Mouse (Mus musculus): ENCODE results near the gene Mrpl40. TPM values are rescaled to one million over a fixed set of nuclear protein-coding genes. Genes with fewer than 3 reads are reported as not detected.

Gene Mrpl40
- polyA plus RNA-seq, 1 experiment: 8.2 TPM

DNA sequence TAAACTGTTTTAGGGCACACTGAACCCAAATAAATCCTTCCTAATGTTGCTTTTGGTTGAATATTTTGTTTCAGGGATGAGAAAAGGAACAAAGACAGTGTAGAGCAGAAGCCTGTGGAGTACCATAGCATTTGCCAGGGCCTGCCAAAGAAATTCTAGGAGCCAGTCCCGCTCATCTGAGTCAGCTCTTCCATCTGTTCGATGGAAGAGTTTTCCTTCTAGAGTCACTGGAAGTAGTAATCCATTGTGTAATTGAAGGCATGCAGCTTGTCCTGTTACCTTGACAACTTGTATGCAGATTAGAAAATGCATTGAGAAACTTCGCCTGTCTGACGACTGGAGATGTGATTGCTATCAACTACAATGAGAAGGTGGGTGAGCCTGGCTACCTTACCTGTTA is 53.7 kb downstream of the Mrpl40 start:
- Histone ChIP-seq H3K4me1 (ENCODE audit: control insufficient read depth, insufficient read depth, insufficient read length, low read length) (no peaks in the 10 kb centered on the region), H3K36me3 (ENCODE audit: control insufficient read depth, insufficient read depth, low read length) (peaks cover 77% of the 10 kb centered on the region), H3K4me3 (ENCODE audit: low read depth, low read length) (no peak overlapping the region), H3K27me3 (ENCODE audit: control insufficient read depth, insufficient read depth, low read length) (no peaks in the 10 kb centered on the region), H3K27ac (ENCODE audit: insufficient read depth, low read depth, low read length) (no peak overlapping the region)
- TF ChIP-seq CTCF (IDR thresholded peaks at IDR 0.05; ENCODE audit: extremely low read depth, insufficient read length, insufficient replicate concordance, low read depth, low read length): no peak
- TF ChIP-seq POLR2A (IDR thresholded peaks at IDR 0.05; ENCODE audit: low read depth, low read length): no peak
- WGBS: 75% methylated on average over 4 of the region's 4 CpGs

DNA sequence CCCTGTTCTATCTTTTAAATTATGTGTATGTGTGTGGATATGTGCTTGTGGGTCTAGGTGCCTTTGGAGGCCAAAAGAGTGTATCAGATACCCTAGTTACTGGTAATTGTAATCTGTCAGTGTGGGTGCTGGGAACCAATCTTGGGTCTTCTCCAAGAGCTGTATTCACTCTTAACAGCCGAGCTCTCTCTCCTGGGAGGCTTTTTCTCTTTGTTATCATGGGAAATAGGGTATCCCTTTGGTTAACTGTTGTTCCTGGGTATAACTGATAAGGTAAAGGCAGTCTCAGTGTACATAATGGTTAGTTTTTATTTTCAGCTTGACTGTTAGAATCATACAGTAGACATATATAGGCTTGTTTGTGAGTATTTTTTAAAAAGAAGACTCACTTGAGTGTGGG is 54.3 kb downstream of the Mrpl40 start:
- TF ChIP-seq POLR2A (IDR thresholded peaks at IDR 0.05; ENCODE audit: low read depth, low read length) (no peak), CTCF (IDR thresholded peaks at IDR 0.05; ENCODE audit: extremely low read depth, insufficient read length, insufficient replicate concordance, low read depth, low read length) (no peak)
- 82% methylated on average over 1 of the region's 1 CpGs for WGBS
- H3K4me1 ChIP-seq (ENCODE audit: control insufficient read depth, insufficient read depth, insufficient read length, low read length): no peaks in the 10 kb centered on the region
- no peaks in the 10 kb centered on the region for H3K27me3 ChIP-seq (ENCODE audit: control insufficient read depth, insufficient read depth, low read length)
- peaks cover 77% of the 10 kb centered on the region for H3K36me3 ChIP-seq (ENCODE audit: control insufficient read depth, insufficient read depth, low read length)
- H3K4me3 ChIP-seq (ENCODE audit: low read depth, low read length): no peak overlapping the region
- H3K27ac ChIP-seq (ENCODE audit: insufficient read depth, low read depth, low read length): no peak overlapping the region

Other genes starting within 250 kb of the Mrpl40 start
- 64.1 and 381 TPM in 2 replicates for gene Sept5, start 246.9 kb downstream of the Mrpl40 start, polyA plus RNA-seq (2012; rRNA removed)
- gene Cldn5, start 100.0 kb downstream of the Mrpl40 start, polyA plus RNA-seq (2012; rRNA removed): 14.1 and 24.9 TPM in 2 replicates
- gene Ufd1, start 65.1 kb downstream of the Mrpl40 start, polyA plus RNA-seq (2012; rRNA removed): 7.0 and 11.4 TPM in 2 replicates
- 4.3 and 6.6 TPM in 2 replicates for gene Cdc45, start 64.9 kb downstream of the Mrpl40 start, polyA plus RNA-seq (2012; rRNA removed)
- 33.6 and 49.8 TPM in 2 replicates for gene 2510002D24Rik, start 40.3 kb downstream of the Mrpl40 start, polyA plus RNA-seq (2012; rRNA removed)
- not detected in 2 replicates for gene Gm28539, start 40.3 kb downstream of the Mrpl40 start, polyA plus RNA-seq (2012; rRNA removed)
- gene Hira, start 175 bp upstream of the Mrpl40 start, polyA plus RNA-seq (2012; rRNA removed): 22.5 and 49.3 TPM in 2 replicates

Data from small intestine, adult 2 months (tissue).